8 mouse cellular contexts compared by ENCODE assay signal in genomic region chr1:87292420-87293190, GRCm38 (mm10). TPM values are rescaled to one million over a fixed set of nuclear protein-coding genes. Genes with fewer than 3 reads are reported as not detected.
A peak's percentile ranks its signal among the peaks of the same experiment; 100 is the strongest.
DNase-seq lines count a peak whose midpoint lies in the region; ATAC-seq and TF ChIP-seq lines count a peak whose summit lies in the region.

No protein-coding gene starts in this region.

- H3K4me2 ChIP-seq in forebrain, embryonic 13.5 days: no peak overlapping the region

- no peaks in the 10 kb centered on the region for H3K27me3 ChIP-seq in Patski
- H3K27me3 ChIP-seq in forebrain, embryonic 13.5 days: no peaks in the 10 kb centered on the region

- H3K4me3 ChIP-seq in forebrain, embryonic 13.5 days: no peak overlapping the region

- peak; percentile 34 for DNase-seq in 3T3-L1 (ENCODE audit: low read depth, low spot score)
- no peak for DNase-seq in Patski (ENCODE audit: low read depth, low spot score)
- peak; percentile 16 for DNase-seq in embryo, embryonic 11.5 days (ENCODE audit: low read depth, low spot score)
- DNase-seq in heart, postnatal 25 days (ENCODE audit: low spot score): peak; percentile 21
- peak; percentile 43 to 68 for DNase-seq in layer of hippocampus, postnatal 10 days (ENCODE audit: low spot score in 2 of 2)
- peak; percentile 10 for DNase-seq in ovary, postnatal 10 days (ENCODE audit: low spot score)
- no peak for DNase-seq in B cell, adult 2 months

- 68% methylated on average over 15 of the region's 15 CpGs for WGBS in forebrain, embryonic 13.5 days

- no peaks in the 10 kb centered on the region for H3K4me1 ChIP-seq in forebrain, embryonic 13.5 days

- intact Hi-C loops in heart, postnatal 25 days (cut with DNase I): loop anchor here (1.0 kb wide), 2 partner anchors 34 to 46 kb away; no protein-coding TSS in a partner anchor

- ATAC-seq in Patski: no peak
- ATAC-seq in forebrain, embryonic 13.5 days: no peak

- H3K9ac ChIP-seq in forebrain, embryonic 13.5 days: no peak overlapping the region

- no peaks in the 10 kb centered on the region for H3K36me3 ChIP-seq in forebrain, embryonic 13.5 days (ENCODE audit: poor library complexity, severe bottlenecking)

- no peaks in the 10 kb centered on the region for H3K9me3 ChIP-seq in forebrain, embryonic 13.5 days (replicated peaks)

- peak; percentile 79 for TF ChIP-seq CTCF in Patski (IDR thresholded peaks at IDR 0.05)

- POLR2A ChIA-PET in Patski (lab: Charles Lee): interaction anchor here (0.9 kb wide), 1 partner anchor 23 kb away, joined by 4 read pairs; no protein-coding TSS in a partner anchor

- no peak overlapping the region for H3K27ac ChIP-seq in forebrain, embryonic 13.5 days

- CTCF ChIA-PET in Patski (lab: Charles Lee): interaction anchor here (0.7 to 2.5 kb wide), 11 partner anchors 10 to 257 kb away, joined by 3 to 14 read pairs (median 3); no protein-coding TSS in a partner anchor

- in situ Hi-C loops in Patski (cut with MboI; ENCODE audit: low pct_unique_long_range_greater_than_20kb): no loop called here

RNA-seq across cellular contexts. Expression of gene Efhd1, which starts 28.4 kb away (rescaled TPM):
- polyA plus RNA-seq in Patski (2021): 26.0 TPM
- 1 to 10 TPM; 3.2 to 3.3 TPM for total RNA-seq in heart, postnatal 25 days (2021)
- 1 to 10 TPM; 7.2 to 7.7 TPM for total RNA-seq in layer of hippocampus, postnatal 10 days (2021)
- 1.1 TPM in 2 replicates for polyA plus RNA-seq in forebrain, embryonic 13.5 days (2015; fragmentation: Nextera tagmentation; extraction: Ambion mirVana)

RNA-seq across cellular contexts. Expression of gene Gigyf2, which starts 34.2 kb away (rescaled TPM):
- polyA plus RNA-seq in Patski (2021): 107 TPM
- 10 to 100 TPM; 46.5 to 46.8 TPM for total RNA-seq in heart, postnatal 25 days (2021)
- total RNA-seq in layer of hippocampus, postnatal 10 days (2021): 10 to 100 TPM; 83.0 to 91.2 TPM
- 65.4 and 67.4 TPM in 2 replicates for polyA plus RNA-seq in forebrain, embryonic 13.5 days (2015; fragmentation: Nextera tagmentation; extraction: Ambion mirVana)

Comparison
In these comparisons a context has a peak if more than half of its experiments do, and no peak if none do; other contexts are left out.
1. DNase-seq: peak in 3T3-L1 (single experiment), embryo, embryonic 11.5 days (single experiment), heart, postnatal 25 days (single experiment), layer of hippocampus, postnatal 10 days (2 of 2) and ovary, postnatal 10 days (single experiment); none in Patski (single experiment) and B cell, adult 2 months (0 of 2).